Mouse (Mus musculus): ENCODE data around the gene H2-M10.2. TPM values are rescaled to one million over a fixed set of nuclear protein-coding genes. Genes with fewer than 3 reads are reported as not detected.
A peak's percentile ranks its signal among the peaks of the same experiment; 100 is the strongest.

The H2-M10.2 gene
- not detected for total RNA-seq (2021)
- long read RNA-seq, experiment 1 = 0 reads
- long read RNA-seq, experiment 2 = 0 reads

DNA sequence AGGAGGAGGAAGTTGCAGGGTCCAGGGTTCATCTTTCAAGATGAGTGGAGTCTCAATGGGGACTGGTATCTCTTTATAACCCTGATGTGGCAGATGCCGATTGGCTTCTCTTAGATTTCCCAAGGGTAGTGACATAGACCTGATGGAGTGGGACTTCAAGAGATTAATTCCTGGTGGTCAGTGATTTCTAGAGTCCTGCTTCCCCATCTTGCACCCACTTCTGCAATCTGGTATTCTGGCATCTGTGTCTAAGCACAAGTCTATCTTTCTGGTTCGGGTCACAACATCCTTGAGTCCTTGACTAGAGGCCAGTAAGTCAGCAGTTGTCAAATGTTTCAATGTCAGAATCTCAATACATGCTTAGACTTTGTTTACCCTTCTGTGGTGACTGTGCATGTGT lies at the start of gene H2-M10.2:
H2-M10.2 (minus strand) TSS at position 101 of the 400 bp plus-strand sequence.
- intact Hi-C loops (cut with DNase I; ENCODE audit: low total_unique reads) = no loop called here
- DNase-seq = no peak

DNA sequence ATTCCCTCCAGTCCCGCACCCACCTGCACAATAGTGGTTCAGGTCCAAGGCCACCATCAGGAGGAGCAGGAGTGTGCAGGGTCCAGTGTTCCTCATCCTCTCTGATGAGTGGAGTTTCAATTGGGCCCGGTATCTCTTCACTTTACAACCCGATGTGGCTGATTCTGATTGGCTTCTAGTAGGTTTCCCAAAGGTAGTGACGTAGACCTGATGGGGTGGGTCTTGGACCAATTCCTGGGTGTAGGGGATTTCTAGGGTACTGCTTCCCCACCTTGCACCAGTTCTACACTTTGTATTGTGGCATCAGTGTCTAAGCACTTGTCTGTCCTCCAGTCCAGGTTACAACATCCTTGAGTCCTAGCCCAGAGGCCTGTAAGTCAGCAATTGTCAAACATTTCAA lies 39.8 kb upstream of the H2-M10.2 start, which contains the start of gene H2-M10.1:
H2-M10.1 (minus strand) TSS at position 101 of the 400 bp plus-strand sequence.
- intact Hi-C loops (cut with DNase I; ENCODE audit: low total_unique reads) = no loop called here
- no peak for DNase-seq

DNA sequence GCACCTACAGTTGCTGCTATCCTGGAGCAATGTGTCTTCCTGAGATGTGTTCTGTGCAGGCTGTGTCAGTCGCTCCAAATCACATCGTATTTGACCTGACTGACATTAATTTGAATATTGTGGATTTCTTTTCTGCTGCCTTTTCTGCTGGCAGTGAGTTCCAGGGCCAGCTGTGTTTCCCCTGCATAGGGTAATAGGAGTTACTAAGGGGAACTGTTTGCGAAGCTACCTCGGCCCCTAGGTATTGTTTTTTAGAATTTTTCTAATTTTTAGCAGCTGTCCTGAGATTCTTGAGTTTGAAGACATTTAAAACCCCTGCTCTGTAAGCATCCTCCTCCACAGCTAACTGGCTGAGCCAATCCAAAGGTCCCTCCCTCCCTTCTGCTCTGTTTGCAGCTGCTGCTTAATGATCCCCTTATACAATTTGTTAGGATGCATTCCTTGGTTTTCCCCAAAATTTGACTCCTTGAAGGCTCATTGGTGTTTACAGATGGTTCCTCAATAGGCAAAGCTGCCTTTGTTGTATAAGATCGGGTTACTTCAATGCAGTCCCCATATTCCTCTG lies 29.5 kb upstream of the H2-M10.2 start:
- intact Hi-C loops (cut with DNase I; ENCODE audit: low total_unique reads) = loop anchor here (2.0 kb wide), 1 partner anchor 45 kb away; no protein-coding TSS in a partner anchor
- DNase-seq = no peak

DNA sequence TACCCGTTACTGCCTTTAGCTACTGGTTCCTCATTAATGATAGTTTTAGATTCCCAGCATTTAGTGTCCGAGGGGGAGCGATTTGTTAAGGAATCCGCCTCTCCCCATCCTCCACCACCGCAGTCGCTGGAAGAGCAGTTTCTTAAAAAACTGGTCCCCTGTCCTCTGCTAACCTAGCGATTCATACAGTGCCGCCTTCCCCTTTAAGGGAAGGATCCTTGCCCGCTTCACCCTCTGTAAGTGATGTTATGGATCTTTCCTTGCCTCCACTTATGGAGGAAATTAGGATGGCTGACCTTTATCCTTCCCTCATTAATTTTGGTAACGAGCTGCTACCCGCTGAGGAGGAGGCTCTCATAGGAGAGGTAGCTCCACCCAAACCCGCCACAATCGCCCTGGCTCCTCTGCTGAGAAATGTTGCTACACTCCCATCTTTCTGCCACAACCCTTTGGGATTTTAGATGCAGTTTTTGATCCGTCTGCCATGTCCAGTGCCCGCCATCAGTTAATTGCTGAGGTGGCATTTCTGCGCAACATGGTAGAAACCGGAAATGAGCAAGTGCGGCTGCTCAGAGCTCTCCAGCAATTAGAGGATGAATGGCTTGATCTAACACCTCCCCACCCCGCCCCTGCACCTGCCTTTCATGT lies 28.9 kb upstream of the H2-M10.2 start:
- intact Hi-C loops (cut with DNase I; ENCODE audit: low total_unique reads) = no loop called here
- DNase-seq = peak; percentile 6

DNA sequence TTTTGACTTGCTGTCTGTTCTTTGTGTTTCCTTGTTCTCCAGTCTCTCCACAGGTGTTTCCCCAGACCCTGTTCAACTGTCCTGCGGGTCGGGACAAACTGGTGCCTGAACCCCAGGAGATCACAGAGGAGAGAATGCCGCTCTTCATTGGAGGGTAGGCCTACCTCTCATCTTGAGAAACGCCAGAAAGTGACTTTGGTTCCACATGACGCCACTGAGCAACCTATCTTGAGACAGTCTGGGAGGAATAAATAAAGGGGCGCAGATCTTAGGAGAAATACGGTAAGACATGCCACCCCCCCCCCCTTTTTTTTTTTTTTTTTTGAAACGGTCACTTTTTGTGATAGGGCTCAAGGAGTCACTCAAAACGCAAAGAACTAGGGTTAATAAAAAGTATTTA lies 28.2 kb upstream of the H2-M10.2 start:
- intact Hi-C loops (cut with DNase I; ENCODE audit: low total_unique reads) = no loop called here
- DNase-seq = no peak

DNA sequence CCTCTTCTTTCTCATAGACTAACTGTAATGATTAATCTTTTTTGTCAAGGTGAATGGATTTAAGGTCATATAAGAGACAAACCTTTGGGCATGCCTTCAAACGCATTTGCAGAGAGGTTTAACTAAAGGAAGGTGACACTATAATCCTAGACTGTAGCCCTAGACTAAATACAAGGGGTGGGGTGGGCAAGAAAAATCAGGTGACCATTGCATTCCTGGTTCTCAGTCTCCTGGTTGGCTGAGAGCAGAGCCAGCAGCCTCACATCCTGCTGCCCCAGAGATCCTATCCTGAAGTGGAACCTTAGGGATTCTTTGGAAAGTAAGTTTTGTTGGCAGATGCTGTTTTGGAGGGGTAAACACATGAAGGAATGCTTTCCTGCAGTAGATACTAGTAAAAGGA lies 23.0 kb upstream of the H2-M10.2 start:
- DNase-seq = no peak
- intact Hi-C loops (cut with DNase I; ENCODE audit: low total_unique reads) = loop anchor here (5.0 kb wide), 1 partner anchor 108 kb away; no protein-coding TSS in a partner anchor

DNA sequence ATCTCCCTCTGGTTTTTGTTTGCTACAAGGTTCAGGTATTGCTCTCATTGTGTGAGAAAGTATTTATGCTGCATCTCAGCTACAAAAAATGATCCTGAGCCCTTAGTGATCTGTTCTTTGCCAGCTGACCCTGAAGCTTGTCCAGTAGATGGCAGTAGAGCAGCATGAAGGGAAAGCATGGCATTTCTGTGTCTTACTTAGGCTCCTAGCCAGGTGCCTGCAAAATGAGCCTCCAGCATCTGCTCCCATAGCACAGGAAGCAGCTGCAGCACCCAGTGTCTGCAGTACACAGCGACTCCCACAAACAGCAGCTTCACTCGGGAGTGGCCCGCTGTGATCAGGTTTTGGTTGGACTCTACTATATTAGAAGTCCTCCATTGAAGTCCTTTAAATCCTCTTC lies 22.6 kb upstream of the H2-M10.2 start:
- peak; percentile 65 for DNase-seq
- intact Hi-C loops (cut with DNase I; ENCODE audit: low total_unique reads) = loop anchor here (5.0 kb wide), 1 partner anchor 108 kb away; no protein-coding TSS in a partner anchor

DNA sequence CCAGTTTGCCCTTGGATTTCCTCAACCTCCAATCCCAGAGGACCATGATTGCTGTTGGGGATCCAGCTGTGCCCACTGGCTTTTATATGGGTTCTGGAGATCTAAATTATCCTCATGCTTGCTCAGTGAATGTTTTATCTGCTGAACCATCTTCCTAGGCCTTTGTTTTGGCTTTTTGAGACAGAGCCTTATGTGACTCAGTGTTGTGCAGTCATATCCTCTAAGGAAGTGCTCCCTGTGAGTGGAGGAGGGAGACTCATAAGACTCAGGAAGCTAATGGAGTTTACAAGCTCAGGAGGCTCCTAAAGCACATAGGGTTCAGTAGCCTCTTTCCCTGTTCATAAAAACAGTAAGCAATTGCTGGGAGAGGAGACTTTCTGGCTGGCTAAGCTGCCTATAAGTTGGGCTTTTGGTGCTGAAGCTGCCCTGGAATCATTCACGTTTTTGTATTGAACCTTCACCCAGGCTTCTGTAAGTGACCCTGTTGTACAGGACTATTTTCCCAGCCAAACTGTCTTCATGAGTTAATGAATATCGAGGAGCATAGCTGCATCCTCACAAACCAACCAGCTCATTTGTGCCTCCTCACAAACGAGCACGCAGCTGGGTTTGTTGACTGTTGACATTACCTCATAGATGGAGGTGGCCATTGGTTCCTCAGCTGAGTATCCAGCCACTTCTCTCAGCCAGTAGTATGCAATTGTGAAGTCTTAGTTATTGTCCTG lies 4.6 kb downstream of the H2-M10.2 start:
- intact Hi-C loops (cut with DNase I; ENCODE audit: low total_unique reads) = no loop called here
- no peak for DNase-seq

DNA sequence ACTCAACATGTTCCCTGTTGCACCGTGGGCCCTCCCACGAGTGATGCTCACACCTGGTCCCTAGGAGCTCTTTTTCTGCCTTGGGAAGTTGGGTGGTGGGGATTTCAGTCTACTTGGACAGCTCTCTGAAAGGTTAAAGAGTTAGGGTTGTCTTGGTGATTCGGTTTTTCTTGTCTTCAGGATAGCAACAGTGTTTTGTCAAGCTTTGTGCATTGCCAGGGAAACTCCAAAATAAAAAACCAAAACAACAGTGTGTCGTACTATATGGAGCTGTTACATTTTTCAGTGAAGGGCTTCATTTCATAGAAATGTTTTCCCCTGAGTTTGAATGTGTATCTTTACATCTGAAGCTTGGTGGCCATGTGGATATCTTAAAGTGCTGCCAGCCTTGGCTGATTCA lies 11.5 kb downstream of the H2-M10.2 start:
- intact Hi-C loops (cut with DNase I; ENCODE audit: low total_unique reads) = no loop called here

DNA sequence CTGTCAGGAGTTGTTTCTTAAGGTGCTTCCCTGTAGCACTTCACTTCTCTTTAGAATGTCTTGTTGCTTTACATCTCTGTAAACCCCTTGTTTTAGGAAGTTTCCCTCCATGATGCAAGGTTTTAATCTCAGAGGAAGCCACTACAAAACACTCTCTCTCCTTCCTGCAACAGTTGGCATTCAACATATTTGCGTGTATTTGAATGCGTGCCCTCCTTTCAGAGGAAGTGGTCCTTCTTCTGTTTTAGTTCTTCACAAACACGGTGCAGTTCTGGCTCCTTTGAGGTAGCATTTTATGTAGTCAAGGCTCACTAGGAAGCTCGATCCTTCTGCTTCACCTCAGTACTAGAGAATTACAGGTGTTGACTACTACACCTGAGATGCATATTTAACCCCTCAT lies 12.5 kb downstream of the H2-M10.2 start:
- DNase-seq = no peak
- intact Hi-C loops (cut with DNase I; ENCODE audit: low total_unique reads) = no loop called here

More for the DNA sequence above, 11.5 kb downstream of the H2-M10.2 start:
- DNase-seq = no peak

DNA sequence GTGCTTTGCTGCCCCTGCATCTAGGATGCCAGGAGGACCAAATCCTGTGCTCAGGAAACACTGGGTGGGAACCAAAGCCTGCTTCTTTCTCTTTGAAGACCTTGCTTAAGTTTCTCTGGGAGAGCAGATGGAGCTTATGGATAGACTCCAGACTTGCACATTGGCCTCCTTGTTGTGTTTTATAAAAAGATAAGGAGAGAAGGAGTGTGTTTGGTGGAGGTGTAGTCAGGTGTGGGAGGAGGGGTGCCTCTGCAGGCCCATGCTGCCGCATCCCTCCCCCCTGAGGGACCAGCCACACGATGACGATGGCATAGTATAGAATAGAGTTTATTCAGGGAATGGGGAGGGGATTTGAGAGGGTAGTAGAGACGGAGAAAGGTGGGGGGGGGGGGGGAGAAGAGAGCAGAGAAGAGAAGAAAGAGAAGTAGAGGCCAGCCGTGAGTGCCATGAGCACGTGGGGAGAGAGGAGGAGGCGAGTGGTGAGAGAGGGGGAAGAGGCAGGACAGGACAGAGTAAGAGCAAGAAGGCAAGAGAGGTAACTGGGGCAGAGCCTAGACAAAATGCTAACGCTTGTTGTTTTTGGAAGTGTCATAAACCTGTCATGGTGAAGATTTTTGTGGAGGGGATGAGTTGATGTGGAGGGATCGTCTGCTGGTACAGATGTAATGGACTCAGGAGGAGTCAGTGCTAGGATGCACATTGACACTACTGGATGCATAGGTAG lies 13.5 kb downstream of the H2-M10.2 start:
- DNase-seq = no peak
- intact Hi-C loops (cut with DNase I; ENCODE audit: low total_unique reads) = no loop called here

DNA sequence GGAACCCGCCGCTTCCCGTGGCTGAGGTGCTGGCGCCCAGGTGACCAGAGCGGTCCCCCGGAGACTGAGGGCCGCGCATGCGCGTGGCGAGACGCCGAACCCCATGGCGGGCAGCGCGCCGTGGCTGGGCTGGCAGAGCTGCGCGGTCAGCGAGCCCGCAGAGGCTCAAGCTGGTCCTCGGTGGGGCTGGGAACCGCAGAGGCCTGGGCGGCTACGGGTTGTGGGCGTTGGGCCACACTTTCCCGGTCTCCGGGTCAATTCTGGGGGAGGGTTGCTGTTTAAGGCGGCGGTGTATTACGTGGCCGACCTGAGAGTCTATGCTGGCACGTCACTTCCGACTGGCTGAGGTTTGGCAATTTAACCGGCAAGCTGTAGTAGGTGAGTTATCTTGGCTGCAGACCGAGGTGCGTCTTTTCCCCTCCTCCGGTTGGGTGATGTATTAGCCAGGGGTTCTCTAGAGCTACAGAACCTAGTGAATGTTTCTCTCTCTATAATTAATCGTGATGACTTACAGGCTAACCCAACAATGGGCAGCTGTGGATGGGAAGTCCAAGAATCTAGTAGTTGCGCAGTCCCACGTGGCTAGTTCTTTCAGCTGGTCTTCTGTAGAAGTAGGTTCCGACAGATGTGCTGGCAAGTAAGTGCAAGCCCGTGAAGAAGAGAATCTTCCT lies 14.6 kb downstream of the H2-M10.2 start, which contains the start of gene Trim39:
Trim39 (minus strand) TSS at position 662 of the 671 bp plus-strand sequence.
- no peak for DNase-seq
- intact Hi-C loops (cut with DNase I; ENCODE audit: low total_unique reads) = no loop called here

DNA sequence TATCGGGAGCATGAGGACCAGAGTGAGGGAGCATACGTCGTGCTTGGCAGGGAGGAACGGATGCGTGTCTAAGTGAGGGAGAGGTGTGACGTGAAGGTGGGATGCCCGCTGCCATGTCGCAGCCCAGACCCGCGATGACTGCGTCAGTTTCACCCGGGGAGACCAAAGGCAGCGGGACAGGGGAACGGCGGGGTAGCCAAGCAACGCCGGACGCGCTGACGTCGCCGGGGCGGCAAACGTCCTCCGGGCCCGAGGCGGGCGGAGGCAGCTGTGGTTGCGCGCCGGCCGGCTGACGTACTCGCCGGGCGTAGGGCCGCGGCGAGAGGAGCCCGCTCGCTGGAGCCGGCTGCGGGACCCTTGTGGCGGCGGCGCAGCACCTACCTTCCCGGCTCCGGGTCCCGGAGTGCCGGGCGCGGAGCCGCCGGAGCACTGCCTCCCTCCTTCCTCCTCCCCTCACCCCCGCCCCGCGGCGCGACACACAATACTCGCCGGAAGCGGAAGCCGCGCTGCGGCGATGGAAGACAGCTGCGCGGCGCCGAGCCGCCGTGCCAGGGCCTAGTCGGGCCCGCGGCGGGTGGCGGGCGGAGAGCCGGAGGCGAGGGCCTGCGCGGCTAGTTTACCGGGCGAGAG lies 15.2 kb downstream of the H2-M10.2 start:
- DNase-seq = peak; percentile 90
- intact Hi-C loops (cut with DNase I; ENCODE audit: low total_unique reads) = no loop called here

DNA sequence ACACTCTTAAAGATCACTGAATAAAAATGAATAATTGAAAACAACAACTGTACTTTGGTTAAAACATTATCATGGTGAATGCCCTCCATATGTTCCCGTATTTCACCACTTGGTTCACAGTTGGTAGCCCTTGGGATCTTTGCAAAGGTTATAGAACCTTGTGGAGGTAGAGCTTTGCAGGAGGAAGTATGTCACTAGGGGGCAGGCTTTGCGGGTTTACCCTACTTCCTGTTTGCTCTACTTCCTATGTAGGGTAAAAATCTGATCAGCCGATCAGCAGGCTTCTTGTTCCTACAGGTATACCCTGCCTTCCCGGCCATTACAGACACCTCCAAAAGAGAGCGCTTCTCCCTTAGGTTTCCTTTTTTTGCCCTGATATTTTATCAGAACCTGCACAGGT lies 20.5 kb downstream of the H2-M10.2 start:
- DNase-seq = no peak
- intact Hi-C loops (cut with DNase I; ENCODE audit: low total_unique reads) = no loop called here

DNA sequence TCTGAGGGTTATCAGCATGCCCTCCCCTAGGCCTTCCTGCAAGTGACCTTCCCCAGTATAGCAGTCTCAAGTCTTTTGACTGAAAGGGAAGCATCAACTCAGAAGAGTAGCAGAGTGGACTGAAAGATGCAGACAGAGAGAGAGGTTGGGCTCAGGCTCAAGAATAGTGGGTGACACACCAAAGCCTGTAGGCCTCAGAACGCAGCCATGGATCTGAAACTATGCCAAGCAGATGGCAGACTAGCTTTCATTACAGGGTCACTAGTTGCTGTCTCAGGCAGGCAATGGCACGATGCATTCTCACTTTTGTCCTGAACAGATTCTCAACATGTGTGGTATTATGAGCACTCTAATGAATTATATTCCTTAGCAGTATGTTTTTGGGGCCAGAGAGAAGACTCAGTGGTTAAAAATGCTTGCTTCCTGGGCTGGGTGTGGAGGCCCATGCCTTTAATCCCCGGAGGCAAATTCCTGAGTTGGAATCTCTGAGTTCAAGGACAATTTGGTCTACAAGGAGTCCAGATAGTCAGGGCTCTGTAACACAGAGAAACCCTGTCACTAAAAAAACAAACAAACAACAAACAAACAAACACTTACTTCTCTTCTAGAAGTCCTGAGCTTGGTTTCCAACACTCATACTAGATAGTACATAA lies 21.9 kb downstream of the H2-M10.2 start:
- intact Hi-C loops (cut with DNase I; ENCODE audit: low total_unique reads) = no loop called here
- no peak for DNase-seq

DNA sequence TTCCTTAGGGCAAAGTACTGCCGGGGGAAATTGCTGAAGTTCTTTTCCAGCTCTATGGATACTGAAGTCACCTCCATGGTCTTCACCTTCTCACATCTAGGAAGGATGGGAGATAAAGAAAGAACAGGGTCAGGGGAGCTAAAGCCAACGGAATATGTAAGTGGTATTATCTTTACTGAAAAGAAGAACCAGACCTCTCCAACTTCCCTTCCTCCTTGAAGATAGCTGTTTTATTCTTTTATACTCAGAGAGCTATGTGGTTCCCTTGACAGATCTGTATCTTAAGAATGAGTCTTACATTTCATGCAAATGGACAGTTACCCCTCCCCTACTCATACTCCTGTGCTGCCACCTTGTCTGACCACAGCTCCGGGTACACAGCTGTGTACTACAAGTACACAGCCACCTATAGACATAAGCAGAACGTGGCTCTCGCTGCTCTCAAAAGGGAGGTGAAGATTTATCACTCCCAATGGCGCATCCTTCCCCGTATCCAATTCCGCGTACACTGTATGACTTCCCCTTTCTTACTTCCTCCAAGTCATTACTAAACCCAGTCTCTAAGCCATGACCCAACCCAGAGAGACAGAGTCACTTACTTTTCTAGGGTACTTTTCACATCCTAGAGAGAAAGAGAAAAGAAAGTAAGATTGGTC lies 24.7 kb downstream of the H2-M10.2 start:
- no peak for DNase-seq
- intact Hi-C loops (cut with DNase I; ENCODE audit: low total_unique reads) = no loop called here

DNA sequence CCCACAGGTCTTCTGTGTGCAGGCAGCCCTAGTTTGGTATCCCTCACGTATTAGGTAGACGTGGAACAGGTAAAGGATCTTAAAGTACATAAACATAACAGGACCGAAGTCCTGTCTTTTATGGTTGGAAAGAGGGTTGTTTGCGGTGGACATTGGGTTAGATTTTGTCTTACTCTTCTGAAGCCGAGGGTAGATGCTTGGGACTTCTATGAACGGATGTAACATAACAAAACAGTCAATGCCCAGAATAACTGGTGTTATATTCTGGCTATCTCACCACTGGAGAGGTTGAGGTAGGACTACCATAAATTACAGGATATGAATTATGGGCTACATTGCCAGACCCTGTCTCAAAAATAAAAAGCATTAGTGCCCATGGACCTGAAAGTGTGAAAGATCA lies 28.3 kb downstream of the H2-M10.2 start, which contains the start of gene Rpp21:
Rpp21 (minus strand) TSS at position 101 of the 400 bp plus-strand sequence.
- intact Hi-C loops (cut with DNase I; ENCODE audit: low total_unique reads) = no loop called here
- no peak for DNase-seq

Data from gastrocnemius, postnatal 14 days (tissue).